Mouse (Mus musculus) heart, embryonic 10.5 days (tissue): Measurements from ENCODE around the gene Dand5. TPM values are rescaled to one million over a fixed set of nuclear protein-coding genes. Genes with fewer than 3 reads are reported as not detected.
"Not testable (repeated sequence)": the region's sequence is repeated elsewhere in the genome, so short reads cannot be mapped to it uniquely, and the experiment has no call there.

Source experiments
- DNase-seq: peaks from one replicate; pipeline ENCODE4 v3.0.0-alpha.2; 2017; ENCODE audit warnings: low spot score
- H3K27ac ChIP-seq: fragments of 300-500 bp; sonication (generic); 2 replicates; pipeline ENCODE4 v1.5.1; 2016; ENCODE audit warnings: mild to moderate bottlenecking
- H3K27me3 ChIP-seq: fragments of 300-500 bp; sonication (generic); 2 replicates; pipeline ENCODE4 v1.6.1; 2016; ENCODE audit warnings: mild to moderate bottlenecking; ENCODE audit not compliant: poor library complexity, insufficient read depth, severe bottlenecking
- H3K36me3 ChIP-seq: fragments of 300-500 bp; sonication (generic); 2 replicates; pipeline ENCODE4 v1.6.1; 2016; ENCODE audit warnings: mild to moderate bottlenecking, moderate library complexity
- H3K4me1 ChIP-seq: fragments of 300-500 bp; sonication (generic); 2 replicates; pipeline ENCODE4 v1.6.1; 2016; ENCODE audit warnings: mild to moderate bottlenecking
- H3K4me3 ChIP-seq: fragments of 300-500 bp; sonication (generic); 2 replicates; pipeline ENCODE4 v1.5.1; 2016; ENCODE audit warnings: mild to moderate bottlenecking, moderate library complexity
- H3K9me3 ChIP-seq: fragments of 300-500 bp; sonication (generic); 2 replicates; pipeline ENCODE4 v1.6.1; 2016; ENCODE audit warnings: mild to moderate bottlenecking, moderate library complexity
- WGBS: fragments of 180-500 bp; shearing (Covaris S2); methylation state at CpG from one replicate; pipeline ENCODE4 v1.1.7; 2016; 5-methylcytosine and 5-hydroxymethylcytosine counted together
- polyA plus RNA-seq: library from polyadenylated mRNA; unstranded; fragments of >200 nt; fragmentation: Nextera tagmentation; extraction: Ambion mirVana; gene quantifications from 2 replicates; pipeline ENCODE4 v1.2.1, GENCODE M21; 2016

Gene Dand5
- polyA plus RNA-seq, 1 experiment from 2014 or later = 5.3 TPM

GRCm38 (mm10) chr8:84831490-84831889 lies 8.9 kb upstream of the Dand5 start, which contains the start of gene Gadd45gip1:
Gene Gadd45gip1, plus strand, starts transcription at chr8:84831522.
- H3K4me3 ChIP-seq = peak within 1 kb of the TSS; percentile 93
- peak within 1 kb of the TSS; percentile 99 for H3K27ac ChIP-seq
- H3K36me3 ChIP-seq = peaks cover 30% of the 10 kb centered on the region
- no peaks in the 10 kb centered on the region for H3K27me3 ChIP-seq
- peak; percentile 75 for DNase-seq
- H3K9me3 ChIP-seq = no peaks in the 10 kb centered on the region
- 62% methylated on average over 11 of the region's 11 CpGs for WGBS
- peaks cover 19% of the 10 kb centered on the region for H3K4me1 ChIP-seq

GRCm38 (mm10) chr8:84826518-84826917 lies 3.9 kb upstream of the Dand5 start:
- H3K36me3 ChIP-seq, H3K9me3 ChIP-seq, H3K27me3 ChIP-seq, DNase-seq, H3K4me3 ChIP-seq, H3K27ac ChIP-seq: not testable (repeated sequence)
- WGBS = 88% methylated on average over 2 of the region's 2 CpGs
- peaks cover 21% of the 10 kb centered on the region for H3K4me1 ChIP-seq

GRCm38 (mm10) chr8:84825636-84826035 lies 3.0 kb upstream of the Dand5 start:
- DNase-seq = no peak
- Histone ChIP-seq H3K4me1 (peaks cover 29% of the 10 kb centered on the region), H3K36me3 (0 out of 2 replicates have a peak, but pooled peaks cover 2% of the 10 kb centered on the region), H3K9me3 (no peaks in the 10 kb centered on the region), H3K4me3 (no peak overlapping the region), H3K27me3 (no peaks in the 10 kb centered on the region), H3K27ac (no peak overlapping the region)
- 57% methylated on average over 4 of the region's 4 CpGs for WGBS

GRCm38 (mm10) chr8:84823653-84824052 lies 1.0 kb upstream of the Dand5 start:
- under 1% methylated on average over 18 of the region's 18 CpGs for WGBS
- Histone ChIP-seq H3K27me3 (no peaks in the 10 kb centered on the region), H3K4me1 (peaks cover 29% of the 10 kb centered on the region), H3K27ac (0 out of 2 replicates have a peak overlapping the region, but pooled peaks have one; percentile 29), H3K9me3 (no peaks in the 10 kb centered on the region), H3K4me3 (peak overlapping the region; percentile 33), H3K36me3 (no peaks in the 10 kb centered on the region)
- DNase-seq = peak; percentile 88

- no peak for DNase-seq
- Histone ChIP-seq H3K36me3 (no peaks in the 10 kb centered on the region), H3K27ac (no peak overlapping the region), H3K9me3 (no peaks in the 10 kb centered on the region), H3K27me3 (peaks cover 50% of the 10 kb centered on the region), H3K4me1 (peaks cover 20% of the 10 kb centered on the region), H3K4me3 (no peak overlapping the region)
- 70% methylated on average over 17 of the region's 17 CpGs for WGBS
Measured at GRCm38 (mm10) chr8:84816117-84816516, 6.5 kb downstream of the Dand5 start.

GRCm38 (mm10) chr8:84815547-84815946 lies 7.1 kb downstream of the Dand5 start:
- 9% methylated on average over 9 of the region's 9 CpGs for WGBS
- H3K27me3 ChIP-seq = peaks cover 56% of the 10 kb centered on the region

GRCm38 (mm10) chr8:84814555-84815441 lies 7.8 kb downstream of the Dand5 start:
- peaks cover 59% of the 10 kb centered on the region for H3K27me3 ChIP-seq
- WGBS = 42% methylated on average over 19 of the region's 19 CpGs

More at GRCm38 (mm10) chr8:84815547-84815946, 7.1 kb downstream of the Dand5 start:
- DNase-seq = peak; percentile 94
- Histone ChIP-seq H3K4me3 (peak overlapping the region; percentile 22), H3K9me3 (no peaks in the 10 kb centered on the region), H3K4me1 (peaks cover 21% of the 10 kb centered on the region), H3K27ac (no peak overlapping the region), H3K36me3 (no peaks in the 10 kb centered on the region)

GRCm38 (mm10) chr8:84814240-84814554 lies 8.4 kb downstream of the Dand5 start:
- no peaks in the 10 kb centered on the region for H3K9me3 ChIP-seq
- 85% methylated on average over 11 of the region's 11 CpGs for WGBS
- no peak overlapping the region for H3K4me3 ChIP-seq
- H3K27ac ChIP-seq = no peak overlapping the region
- H3K27me3 ChIP-seq = peaks cover 65% of the 10 kb centered on the region
- no peaks in the 10 kb centered on the region for H3K36me3 ChIP-seq
- DNase-seq = no peak
- H3K4me1 ChIP-seq = peaks cover 28% of the 10 kb centered on the region

More at GRCm38 (mm10) chr8:84814555-84815441, 7.8 kb downstream of the Dand5 start:
- no peaks in the 10 kb centered on the region for H3K9me3 ChIP-seq
- peaks cover 22% of the 10 kb centered on the region for H3K4me1 ChIP-seq
- H3K4me3 ChIP-seq = peak overlapping the region; percentile 22
- H3K27ac ChIP-seq = no peak overlapping the region
- no peaks in the 10 kb centered on the region for H3K36me3 ChIP-seq
- DNase-seq = no peak

- Histone ChIP-seq H3K36me3 (no peaks in the 10 kb centered on the region), H3K4me1 (peaks cover 29% of the 10 kb centered on the region), H3K4me3 (no peak overlapping the region), H3K27ac (no peak overlapping the region), H3K9me3 (no peaks in the 10 kb centered on the region), H3K27me3 (peaks cover 69% of the 10 kb centered on the region)
- whole genome bisulfite sequencing = 64% methylated on average over 3 of the region's 3 CpGs
- DNase-seq = no peak
Measured at GRCm38 (mm10) chr8:84813830-84814229, 8.8 kb downstream of the Dand5 start.

GRCm38 (mm10) chr8:84813059-84813458 lies 9.6 kb downstream of the Dand5 start:
- WGBS = 1% methylated on average over 5 of the region's 5 CpGs

GRCm38 (mm10) chr8:84811303-84811702 lies 11.3 kb downstream of the Dand5 start:
- Histone ChIP-seq H3K36me3 (no peaks in the 10 kb centered on the region), H3K27ac (peak overlapping the region; percentile 16; the same call in 1 of the 2 replicates), H3K27me3 (peaks cover 83% of the 10 kb centered on the region), H3K9me3 (peaks cover under 1% of the 10 kb centered on the region; the same call in 1 of the 2 replicates), H3K4me1 (peaks cover 29% of the 10 kb centered on the region), H3K4me3 (peak overlapping the region; percentile 54)
- no peak for DNase-seq
- WGBS = 21% methylated on average over 10 of the region's 10 CpGs

More at GRCm38 (mm10) chr8:84813059-84813458, 9.6 kb downstream of the Dand5 start:
- no peaks in the 10 kb centered on the region for H3K36me3 ChIP-seq
- no peak overlapping the region for H3K4me3 ChIP-seq
- H3K27me3 ChIP-seq = peaks cover 76% of the 10 kb centered on the region
- H3K4me1 ChIP-seq = peaks cover 29% of the 10 kb centered on the region
- no peak for DNase-seq
- H3K9me3 ChIP-seq = no peaks in the 10 kb centered on the region
- no peak overlapping the region for H3K27ac ChIP-seq

GRCm38 (mm10) chr8:84810896-84811295 lies 11.7 kb downstream of the Dand5 start:
- peak overlapping the region; percentile 54 for H3K4me3 ChIP-seq
- peak; percentile 91 for DNase-seq
- no peaks in the 10 kb centered on the region for H3K36me3 ChIP-seq
- H3K9me3 ChIP-seq = peaks cover 4% of the 10 kb centered on the region; the same call in 1 of the 2 replicates
- WGBS = 2% methylated on average over 32 of the region's 32 CpGs
- H3K27me3 ChIP-seq = peaks cover 83% of the 10 kb centered on the region
- H3K4me1 ChIP-seq = peaks cover 29% of the 10 kb centered on the region
- no peak overlapping the region for H3K27ac ChIP-seq

GRCm38 (mm10) chr8:84809941-84810280 lies 12.7 kb downstream of the Dand5 start:
- DNase-seq = no peak
- Histone ChIP-seq H3K27me3 (peaks cover 86% of the 10 kb centered on the region), H3K4me3 (no peak overlapping the region), H3K9me3 (peaks cover 4% of the 10 kb centered on the region; the same call in 1 of the 2 replicates), H3K4me1 (peaks cover 22% of the 10 kb centered on the region), H3K27ac (no peak overlapping the region), H3K36me3 (no peaks in the 10 kb centered on the region)
- 73% methylated on average over 5 of the region's 5 CpGs for WGBS
